Mouse (Mus musculus) layer of hippocampus, postnatal 10 days (tissue): ENCODE data around the gene Ptn. TPM values are rescaled to one million over a fixed set of nuclear protein-coding genes. Genes with fewer than 3 reads are reported as not detected.
A peak's percentile ranks its signal among the peaks of the same experiment; 100 is the strongest.

Source experiments
- DNase-seq, 2 experiments: peaks; one replicate each; pipeline ENCODE4 v3.0.0; 2021; ENCODE audit warnings: low spot score in 2 of 2
- total RNA-seq, 2 experiments: library from RNA; stranded (reverse); gene quantifications; 2 replicates each; pipeline ENCODE4 v1.2.3; 2021

Gene Ptn
- total RNA-seq, 2 experiments from 2014 or later = 592 to 633 TPM

DNA sequence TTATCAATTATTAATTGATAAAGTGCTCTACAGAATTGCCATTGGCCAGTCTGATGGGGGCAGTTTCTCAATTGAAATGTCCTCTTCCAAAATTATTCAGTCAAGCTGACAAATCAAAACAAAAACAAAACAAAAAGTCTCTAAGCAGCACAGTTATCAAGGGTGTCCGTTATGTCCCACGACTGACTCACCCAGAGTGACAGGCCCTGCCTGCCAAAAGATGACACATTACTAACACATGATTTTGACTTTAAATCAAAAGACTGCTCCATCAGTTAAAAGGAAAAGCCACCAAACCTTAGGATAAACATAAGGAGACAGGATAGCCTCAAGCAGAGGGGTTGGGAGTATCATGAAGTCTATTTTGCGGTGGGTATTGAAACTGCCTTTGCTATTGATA lies 6.6 kb upstream of the Ptn start:
- no peak for DNase-seq

DNA sequence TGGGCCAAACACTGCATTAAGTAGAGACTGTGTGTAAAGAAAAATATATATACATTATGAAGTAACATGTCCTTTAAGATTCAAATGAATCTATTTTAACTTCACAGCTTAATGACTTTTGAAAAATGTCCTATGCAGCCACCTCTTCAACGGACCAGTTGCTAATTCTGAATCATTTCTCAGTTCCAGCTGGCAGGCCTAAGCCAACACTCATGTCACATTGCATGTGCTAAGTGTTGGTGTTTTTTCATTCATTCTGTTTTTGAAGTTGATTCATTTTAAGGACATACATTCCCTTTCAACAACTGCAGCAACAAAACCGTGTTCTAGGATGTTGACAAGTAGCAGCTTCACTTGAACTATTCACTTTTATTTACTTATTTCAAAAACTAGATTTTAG lies 6.0 kb upstream of the Ptn start:
- DNase-seq = no peak

DNA sequence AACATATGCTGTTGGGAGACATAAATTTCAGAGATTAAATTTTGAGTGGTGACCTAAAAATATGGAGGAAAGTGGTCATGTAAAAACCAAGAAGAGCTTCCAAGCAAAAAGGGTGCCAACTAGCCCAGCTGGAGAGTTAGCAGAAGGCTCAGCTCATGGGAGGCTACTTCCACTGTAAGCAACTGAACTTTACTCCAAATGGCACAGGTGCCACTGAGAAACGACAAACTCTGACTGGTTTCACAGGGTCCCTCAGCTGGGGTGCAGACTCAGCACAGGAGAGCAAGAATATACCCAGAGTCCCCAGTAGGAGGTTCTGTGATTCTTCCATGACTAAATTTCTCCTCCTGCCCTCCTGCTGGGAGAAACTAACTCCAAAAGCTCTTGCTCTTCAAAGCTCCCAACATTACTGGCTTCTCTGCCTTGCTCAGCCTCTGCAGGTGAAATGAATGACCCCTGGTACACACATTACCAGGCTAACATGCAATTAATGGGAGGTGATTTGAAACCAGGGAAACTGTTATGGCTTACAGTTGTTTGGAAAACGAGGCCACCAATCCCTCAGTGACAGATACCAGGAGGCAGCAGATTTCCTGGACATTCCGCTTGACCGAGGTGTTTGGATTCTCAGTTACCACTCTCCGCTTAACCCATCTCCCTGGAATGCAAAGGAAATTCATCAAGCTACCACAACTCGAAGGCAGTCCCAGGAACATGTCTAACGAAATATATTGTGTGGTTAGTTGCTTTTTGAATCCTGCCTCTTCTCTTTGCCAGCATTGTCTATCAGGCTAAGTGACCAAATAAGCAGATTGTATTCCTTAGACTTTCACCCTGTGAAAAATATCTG lies 2.9 kb upstream of the Ptn start:
- DNase-seq = peak in 1 of 2 experiments; percentile 9

DNA sequence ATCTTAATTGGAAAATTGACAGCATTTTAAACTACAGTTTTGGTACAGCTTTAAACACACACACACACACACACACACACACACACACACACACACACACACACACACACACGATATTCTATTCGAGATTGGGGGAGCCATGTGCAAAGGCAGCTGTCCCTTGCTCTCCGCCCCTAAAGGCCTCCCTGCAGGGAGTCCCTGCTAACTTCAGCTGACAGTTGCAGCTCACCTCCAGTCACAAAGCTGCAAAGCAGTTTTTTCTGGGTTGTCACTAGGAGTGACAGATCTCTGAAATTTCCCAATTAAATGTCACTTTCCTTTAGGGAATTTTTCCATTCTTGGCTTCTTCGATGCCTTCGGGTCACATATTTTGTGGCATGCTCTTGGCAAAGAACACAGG lies 428 bp upstream of the Ptn start:
- DNase-seq = peak in 1 of 2 experiments; percentile 21

DNA sequence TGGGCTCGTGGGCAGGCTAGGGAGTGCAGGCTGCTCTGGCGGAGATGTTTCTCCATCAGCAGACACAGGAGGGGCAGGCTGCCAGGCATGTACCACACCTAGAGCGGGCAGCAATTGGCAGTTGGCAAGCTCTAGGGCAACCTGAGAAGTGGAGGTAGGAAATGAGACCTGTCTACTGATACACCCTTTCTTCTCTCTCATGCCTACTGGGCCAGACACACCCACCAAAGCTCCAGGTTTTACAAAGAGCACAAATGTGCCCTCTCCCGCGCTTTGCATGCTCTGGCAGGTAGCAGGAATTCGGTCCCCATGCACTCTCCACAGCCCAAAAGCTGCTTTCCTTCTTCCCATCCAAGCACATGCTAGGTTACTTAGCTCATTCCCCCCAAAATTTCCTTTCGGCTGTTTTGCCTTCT lies 701 bp downstream of the Ptn start:
- DNase-seq = peak; percentile 26 to 52

GRCm38 (mm10) chr6:36808306-36809058 lies 1.5 kb downstream of the Ptn start:
- peak in 1 of 2 experiments; percentile 13 for DNase-seq

GRCm38 (mm10) chr6:36806906-36807305 lies 3.1 kb downstream of the Ptn start:
- peak in 1 of 2 experiments; percentile 9 for DNase-seq

DNA sequence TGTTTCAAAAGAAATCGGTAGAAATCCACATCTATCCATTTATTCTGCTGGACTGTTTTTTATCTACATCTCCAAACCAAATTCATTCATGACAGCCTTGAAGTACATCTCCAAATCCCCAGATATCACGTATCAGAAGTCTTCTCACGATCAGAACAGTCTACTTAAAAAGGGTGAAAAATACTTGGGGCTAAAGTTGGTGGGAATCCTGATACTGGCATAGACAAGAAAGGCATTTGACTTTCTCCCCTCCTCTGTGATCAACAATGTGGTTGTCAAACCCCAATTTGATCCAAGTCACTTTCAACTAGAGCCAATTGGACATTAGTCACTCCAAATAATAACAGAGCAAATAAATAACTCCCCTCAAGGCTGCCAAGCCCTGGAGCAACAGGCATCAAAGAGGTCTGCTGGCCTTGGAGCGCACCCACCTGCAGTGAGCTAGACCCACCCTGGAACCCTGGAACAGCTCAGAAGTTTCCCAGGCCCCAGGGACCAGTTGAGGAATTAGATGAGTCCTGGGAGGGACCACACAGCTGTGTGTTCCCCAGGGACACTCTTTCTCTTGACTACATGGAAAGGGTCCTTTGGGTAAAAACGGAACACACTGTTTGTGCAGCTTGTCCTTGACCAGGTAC lies 9.6 kb downstream of the Ptn start:
- peak in 1 of 2 experiments; percentile 28 for DNase-seq

DNA sequence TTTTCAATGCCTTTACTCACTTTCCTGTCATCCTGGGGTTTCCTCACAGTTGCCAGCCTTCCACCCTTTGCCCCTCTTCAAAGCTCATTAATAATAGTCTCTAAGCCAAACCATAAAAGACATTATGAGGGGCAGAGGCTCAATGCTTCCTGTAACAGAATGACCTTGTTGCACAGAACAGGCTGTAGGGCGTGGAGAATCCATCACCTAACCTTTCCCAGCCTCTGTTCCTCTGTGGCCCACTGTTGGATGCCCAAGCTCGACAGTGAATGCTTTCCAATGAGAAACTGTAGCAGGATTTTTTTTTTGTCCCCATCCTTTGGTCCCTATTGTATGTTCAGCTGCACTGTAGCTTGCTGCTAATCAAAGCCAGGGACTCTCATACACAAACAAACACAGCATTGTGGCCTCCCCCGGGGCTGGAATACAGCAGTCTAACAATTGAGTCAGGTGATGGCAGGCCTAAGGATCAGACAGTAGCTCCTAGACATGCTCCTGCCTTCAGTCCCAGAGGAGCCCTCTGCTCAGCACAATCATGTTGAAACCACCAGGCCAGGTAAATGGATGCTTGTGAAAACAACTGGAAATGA lies 12.9 kb downstream of the Ptn start:
- DNase-seq = no peak

- peak in 1 of 2 experiments; percentile 7 for DNase-seq
These were observed 15.5 kb downstream of the Ptn start for GRCm38 (mm10) chr6:36794535-36794934.

DNA sequence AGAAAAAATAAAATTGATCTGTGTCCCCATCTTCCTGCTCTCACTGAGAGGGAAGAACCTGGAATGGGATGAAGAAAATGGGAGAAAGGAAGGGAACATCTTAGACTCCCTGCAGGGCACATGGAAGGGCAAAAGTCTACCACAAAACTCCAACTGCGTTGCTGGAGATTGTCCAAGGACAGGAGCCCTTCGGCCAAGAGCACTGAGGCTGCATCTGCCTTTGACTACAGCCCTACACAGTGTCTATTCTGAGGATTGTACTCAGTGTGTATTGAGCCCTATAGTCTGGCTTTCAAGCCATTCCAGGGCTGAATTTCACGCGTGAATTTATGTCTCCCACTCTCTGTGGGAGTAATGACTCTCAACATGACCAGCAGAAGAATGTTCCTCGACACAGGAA lies 16.2 kb downstream of the Ptn start:
- peak in 1 of 2 experiments; percentile 40 for DNase-seq

DNA sequence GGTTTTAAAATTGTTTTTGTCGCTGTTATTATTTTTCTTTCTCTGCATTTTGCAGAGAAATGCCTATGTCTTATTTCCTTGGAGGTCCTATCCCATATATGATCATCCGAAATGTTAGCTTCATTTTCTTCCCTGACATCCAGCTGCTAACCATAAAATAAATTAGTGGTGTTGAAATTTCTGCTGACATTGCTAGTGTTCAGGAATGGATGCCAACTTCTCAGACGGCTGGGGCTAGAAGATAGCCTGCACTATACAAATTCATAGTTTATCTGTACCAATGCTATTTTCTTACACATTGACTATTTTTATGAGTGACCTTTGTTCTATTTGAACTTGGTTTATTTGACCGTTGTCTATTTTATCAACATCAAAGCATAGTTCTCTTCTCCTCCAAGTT lies 20.8 kb downstream of the Ptn start:
- no peak for DNase-seq

- DNase-seq = no peak
These were observed 21.3 kb downstream of the Ptn start for GRCm38 (mm10) chr6:36788576-36789191.

DNA sequence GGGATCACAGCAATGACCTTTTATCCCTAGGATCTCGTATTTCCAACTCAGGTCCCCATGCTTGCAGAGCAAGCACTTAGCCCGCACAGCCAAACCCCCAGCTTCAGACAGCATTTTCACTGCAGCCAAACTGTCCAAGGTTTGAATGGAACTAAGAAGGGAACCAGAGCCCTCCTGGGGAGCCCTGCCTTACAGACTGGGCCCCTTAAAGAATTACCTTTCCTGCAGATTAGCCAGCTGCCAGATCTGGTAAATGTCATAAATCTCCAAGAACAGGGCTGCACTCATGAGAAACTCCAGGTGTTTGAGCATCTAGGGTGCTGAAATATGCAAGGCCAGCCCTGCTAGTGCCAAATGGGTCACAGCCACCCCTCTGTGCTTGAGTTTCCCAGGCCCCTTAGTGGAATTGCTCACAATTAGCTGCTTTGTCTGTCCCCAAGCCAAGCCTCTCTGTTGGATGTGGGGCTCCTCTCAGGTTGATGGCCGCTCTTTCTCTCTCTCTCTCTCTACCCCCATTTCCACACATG lies 25.3 kb downstream of the Ptn start:
- DNase-seq = peak in 1 of 2 experiments; percentile 52

DNA sequence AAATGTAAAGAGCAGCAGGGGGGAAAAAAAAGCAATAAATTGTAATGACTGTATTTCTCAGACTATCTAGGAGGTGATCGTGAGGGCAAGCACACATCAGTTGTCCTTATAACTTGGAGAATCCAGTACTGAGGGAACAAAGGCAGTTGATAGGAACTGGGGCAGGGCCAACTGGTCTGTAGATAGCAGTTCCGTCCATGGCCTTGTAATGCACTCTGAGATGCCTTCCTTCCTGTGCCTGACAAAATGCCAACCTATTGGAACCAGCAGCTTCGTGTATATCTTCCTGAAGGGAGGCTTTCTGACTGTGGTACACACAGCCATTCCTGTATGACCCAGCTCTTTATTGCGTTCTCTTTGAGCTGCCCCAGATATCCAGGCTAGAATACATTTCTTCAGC lies 27.5 kb downstream of the Ptn start:
- DNase-seq = no peak

- DNase-seq = no peak
These were observed 32.3 kb downstream of the Ptn start for GRCm38 (mm10) chr6:36777567-36778337.

DNA sequence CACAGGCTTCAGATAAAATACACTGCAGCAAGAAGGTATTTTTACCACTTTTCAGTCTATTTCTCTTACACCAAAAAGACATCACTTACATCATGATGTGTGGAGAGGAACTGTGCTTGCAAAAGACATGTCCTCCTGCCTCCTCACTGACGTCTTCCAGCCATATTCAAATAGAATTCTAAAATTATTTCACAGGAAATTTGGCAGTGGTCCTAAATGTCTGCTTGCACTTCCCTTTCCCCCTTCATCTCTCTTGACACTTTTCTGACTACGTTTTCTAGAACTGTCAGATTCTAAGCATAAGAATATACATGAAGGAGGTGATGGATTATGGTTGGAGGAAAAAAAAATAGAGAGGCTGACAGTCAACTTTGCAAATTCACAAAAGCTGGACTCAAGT lies 33.0 kb downstream of the Ptn start:
- peak in 1 of 2 experiments; percentile 7 for DNase-seq

- DNase-seq = no peak
These were observed 34.2 kb downstream of the Ptn start for GRCm38 (mm10) chr6:36775647-36776360.

- DNase-seq = no peak
These were observed 37.5 kb downstream of the Ptn start for GRCm38 (mm10) chr6:36772541-36772940.
